Mouse (Mus musculus) colon, adult 2 months (tissue): Measurements from ENCODE around the gene 5530401A14Rik. TPM values are rescaled to one million over a fixed set of nuclear protein-coding genes. Genes with fewer than 3 reads are reported as not detected.

Source experiments
- polyA plus RNA-seq: library from polyadenylated mRNA; depleted of rRNA; stranded (reverse); fragments of >200 nt; gene quantifications from 2 replicates; pipeline ENCODE4 v1.2.3, GENCODE M21; 2012; rRNA removed

The 5530401A14Rik gene
- polyA plus RNA-seq: not detected in 2 replicates

DNA sequence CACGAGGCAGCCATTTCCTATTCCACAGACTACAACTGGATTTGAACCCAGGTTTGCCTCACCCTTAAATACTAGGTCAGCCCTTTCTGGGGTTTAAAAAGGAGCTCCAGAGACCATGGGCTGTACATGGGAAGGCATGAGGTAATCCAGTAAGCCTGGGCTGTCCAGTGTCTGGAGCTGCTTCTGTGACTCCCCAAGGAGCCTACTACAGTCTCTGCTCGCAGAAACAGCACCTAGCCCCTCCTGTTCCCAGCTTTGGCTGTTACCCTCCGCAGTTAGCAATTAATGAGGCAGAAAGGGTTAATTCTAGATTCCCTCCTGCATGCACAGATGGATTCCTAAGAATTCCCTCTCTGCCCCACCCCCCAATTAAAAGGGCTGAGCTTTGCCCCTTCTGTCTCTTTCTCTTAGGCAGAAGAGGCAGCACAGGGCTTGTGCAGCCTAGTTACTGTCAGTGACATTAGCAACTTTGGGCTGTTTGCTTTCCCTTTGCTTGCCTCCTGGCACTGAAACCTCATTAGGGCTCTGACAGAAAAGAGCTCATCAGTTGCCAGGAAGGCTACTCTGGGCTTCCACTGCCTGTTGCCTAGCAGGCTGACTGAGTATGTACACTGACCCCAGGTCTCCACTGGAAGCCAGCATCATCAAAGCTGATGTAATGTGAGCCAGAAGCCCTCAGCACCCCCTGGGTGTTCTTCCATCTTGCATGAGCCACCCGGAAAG is at the start of gene 5530401A14Rik:
Gene 5530401A14Rik (plus strand): TSS at position 424 of the 723 bp plus-strand sequence.

Other genes starting within 250 kb of the 5530401A14Rik start
- 1.2 and 1.7 TPM in 2 replicates for gene Asic2, start 107.8 kb downstream of the 5530401A14Rik start, polyA plus RNA-seq
- gene Ccl2, start 174.9 kb downstream of the 5530401A14Rik start, polyA plus RNA-seq: 2.6 and 3.2 TPM in 2 replicates
- gene Gm17268, start 177.9 kb downstream of the 5530401A14Rik start, polyA plus RNA-seq: not detected in 2 replicates
- 0.76 and 0.98 TPM in 2 replicates for gene Ccl7, start 185.0 kb downstream of the 5530401A14Rik start, polyA plus RNA-seq
- gene Ccl11, start 197.2 kb downstream of the 5530401A14Rik start, polyA plus RNA-seq: 11.0 and 11.4 TPM in 2 replicates
- gene Ccl12, start 241.2 kb downstream of the 5530401A14Rik start, polyA plus RNA-seq: 1.2 TPM in 2 replicates